Mouse (Mus musculus) c-Kit-negative CD71-positive TER-119-positive erythroid progenitor cells, embryonic 14.5 days (primary cell): Measurements from ENCODE around the gene Kirrel.
A peak's percentile ranks its signal among the peaks of the same experiment; 100 is the strongest.
"Not testable (repeated sequence)": the region's sequence is repeated elsewhere in the genome, so short reads cannot be mapped to it uniquely, and the experiment has no call there.

Experiments
- DNase-seq: peaks from one replicate; pipeline ENCODE4 v3.0.0-alpha.2; 2013; ENCODE audit warnings: low read depth, low spot score

Gene Kirrel

DNA sequence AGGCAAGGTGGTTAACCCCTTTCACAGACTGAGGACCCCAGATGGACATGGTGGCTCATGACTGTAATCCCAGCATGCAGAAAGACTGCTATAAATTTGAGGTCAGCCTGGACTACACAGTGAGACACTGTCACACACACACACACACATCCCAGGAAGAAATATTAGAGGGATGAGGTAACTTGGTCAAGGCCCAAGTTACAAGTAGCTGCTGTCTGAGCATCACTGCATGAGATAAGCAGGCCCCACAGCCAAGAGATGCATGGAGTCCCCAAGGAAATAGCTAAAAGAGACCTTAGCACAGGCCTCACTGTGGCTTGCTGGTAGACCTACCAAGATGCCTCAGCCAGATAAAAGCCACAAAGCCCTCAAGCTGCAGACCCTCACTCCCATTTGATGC is 39.6 kb downstream of the Kirrel start:
- no peak for DNase-seq

DNA sequence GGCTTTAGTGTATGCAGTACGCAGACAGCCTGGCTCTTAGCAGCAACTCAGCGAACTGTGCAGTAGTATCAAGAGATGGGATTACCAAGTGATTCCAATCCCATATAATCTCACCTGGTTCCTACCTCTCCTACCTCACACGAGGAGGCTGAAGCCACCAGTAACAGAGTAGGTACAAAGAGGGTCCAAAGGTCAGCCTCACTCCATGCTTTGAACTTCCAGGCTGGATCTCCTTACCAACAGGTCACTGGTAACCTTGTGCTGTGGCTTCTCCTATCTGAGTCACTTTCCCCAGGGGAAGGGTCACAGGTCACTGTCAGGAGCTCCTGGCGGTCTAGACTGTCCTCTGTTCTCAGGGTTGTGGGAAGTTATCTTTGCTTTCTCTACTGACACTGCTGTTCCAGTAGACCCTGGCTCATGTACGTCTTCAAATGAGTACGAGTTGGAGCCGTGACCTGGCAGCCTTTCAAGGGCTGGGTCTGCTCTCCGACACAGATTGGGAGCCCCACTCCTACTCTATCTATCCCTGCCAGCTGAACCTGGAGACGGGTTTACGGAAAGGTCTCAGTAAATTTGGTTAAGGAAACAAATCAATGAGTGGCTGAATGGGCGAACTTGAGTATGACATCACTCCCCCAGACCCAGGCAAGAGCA is 42.7 kb downstream of the Kirrel start:
- no peak for DNase-seq

DNA sequence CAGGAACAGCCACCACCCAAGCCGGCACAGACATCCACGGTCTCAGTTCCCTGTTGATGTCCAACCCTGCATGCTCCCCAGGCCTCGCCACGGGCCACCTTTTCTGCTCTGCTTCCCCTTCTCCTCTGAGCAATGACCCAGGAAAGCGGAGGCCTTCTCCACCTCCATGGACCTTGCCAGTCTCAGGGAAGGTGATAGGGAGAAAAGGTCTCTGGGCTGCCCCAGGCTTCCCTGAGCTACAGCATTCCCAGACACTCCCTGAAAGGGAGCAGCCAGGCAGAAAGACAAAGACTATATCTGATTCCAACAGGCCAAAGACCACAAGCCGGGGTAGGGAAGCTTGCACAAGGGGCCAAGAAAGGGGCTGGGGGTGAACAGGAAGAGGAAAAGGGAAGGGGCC is 43.6 kb downstream of the Kirrel start:
- no peak for DNase-seq

DNA sequence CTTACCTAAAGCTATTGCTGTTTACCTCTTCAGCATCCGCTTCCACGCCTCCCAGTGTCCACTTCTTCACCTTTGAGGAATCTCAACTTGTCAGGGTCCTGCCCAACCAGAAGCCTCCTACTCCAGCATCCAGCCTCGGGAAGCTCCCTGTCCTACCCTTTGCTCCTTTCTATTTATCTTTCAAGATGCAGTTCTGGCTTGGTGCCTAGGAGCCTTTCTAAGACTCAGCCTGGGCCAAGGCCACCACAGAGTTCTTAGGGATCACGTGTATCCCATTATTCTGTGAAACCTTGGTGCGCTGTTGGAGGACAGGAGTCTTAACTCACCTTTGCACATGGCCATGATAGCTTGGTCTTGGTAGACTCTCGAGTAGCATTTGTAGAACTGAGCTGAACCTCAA is 50.8 kb downstream of the Kirrel start:
- DNase-seq, result no peak

DNA sequence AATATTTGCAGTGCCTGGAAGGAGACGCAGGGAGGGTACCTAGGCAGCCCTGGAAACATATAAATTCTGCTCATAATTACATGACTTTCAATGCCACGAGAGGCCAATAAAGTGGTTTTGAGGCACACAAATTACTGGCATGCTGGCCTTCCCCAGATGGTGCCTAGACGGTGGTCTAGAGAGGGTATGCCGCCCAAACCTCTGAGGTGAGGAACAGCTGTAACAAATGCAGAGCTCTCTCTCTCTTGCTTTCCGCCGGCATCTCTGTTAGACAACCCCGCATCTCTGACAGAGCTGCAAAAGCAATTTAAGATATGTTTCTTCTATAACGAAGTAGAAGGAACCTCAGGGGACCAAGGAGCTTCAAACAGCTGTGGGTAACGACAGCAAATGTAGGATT is 56.3 kb downstream of the Kirrel start:
- no peak for DNase-seq

DNA sequence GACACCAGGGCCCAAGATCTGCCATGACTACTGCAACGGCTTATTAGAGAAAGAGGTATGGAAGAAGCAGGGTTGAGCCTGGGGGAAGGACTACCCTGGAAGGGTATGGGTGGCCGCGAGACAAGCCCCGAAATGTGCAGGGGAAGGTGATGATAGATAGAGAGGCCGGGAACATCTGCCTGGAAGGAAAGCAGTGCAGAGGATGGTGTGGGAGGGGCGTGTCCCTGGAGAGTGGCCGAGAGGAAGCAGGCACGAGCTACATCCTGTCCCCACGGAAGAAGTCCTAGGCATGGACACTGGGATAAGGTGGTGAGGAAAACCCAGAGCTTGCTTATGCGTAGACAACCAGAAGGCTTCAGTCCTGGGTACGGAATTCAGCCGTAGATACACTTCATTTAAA is 56.9 kb downstream of the Kirrel start:
- no peak for DNase-seq

DNA sequence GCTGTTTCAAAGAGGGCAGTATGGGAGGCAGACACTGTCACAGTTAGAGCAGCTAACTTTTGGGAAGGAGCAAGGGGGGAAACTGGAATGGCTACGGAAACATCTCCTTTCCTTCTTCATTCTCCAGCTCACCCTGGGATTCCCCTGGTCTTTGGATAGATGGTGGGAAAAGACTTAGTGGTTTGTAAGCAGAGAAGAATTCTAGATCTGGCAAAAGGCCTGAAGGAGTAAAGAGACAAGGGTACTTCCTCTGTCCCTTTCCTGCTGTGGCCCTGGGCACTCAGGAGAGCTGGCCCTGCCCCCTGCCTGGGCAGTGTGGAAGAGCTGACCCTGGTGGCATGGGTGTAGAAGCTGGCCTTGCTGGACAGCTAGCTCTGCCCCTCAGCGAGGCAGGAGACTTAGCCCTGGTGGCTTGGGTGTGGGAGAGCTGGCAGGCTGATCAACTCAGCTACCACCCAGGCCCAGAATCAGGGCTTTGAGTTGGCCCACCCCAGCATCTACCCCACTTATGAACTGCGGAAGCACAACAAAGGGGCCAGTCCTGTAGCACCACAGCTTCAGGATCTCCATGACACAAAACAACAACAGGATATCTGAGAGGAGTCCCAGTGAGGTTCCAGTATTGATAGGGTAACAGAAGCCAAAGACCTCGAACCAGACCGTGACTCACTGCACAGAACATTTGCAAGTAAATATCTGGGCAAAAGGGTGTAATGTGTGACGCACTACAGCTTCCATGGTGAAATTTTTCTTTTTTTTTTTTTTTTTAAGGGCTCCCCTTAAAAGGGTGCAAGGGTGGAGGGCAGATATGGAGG is 58.6 kb downstream of the Kirrel start:
- DNase-seq, result no peak

DNA sequence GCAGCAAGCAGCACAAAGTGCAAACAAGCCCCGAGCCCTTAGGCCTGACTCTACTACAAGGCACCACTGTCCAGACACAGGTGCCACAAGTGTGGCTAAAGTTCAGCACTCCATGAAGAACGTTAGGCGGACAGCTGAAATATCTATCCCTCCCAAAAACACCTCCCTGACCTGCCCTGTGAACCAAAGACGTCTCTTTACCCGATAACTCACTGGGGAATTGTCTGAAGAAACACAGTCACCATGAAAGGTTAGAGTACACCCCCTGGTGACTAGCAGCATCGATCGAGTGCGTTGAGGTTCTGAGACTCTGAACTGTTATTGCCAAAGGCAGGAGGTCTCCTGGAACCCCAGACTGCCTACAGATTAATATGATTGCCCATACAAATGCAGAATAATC is 59.3 kb downstream of the Kirrel start:
- no peak for DNase-seq

DNA sequence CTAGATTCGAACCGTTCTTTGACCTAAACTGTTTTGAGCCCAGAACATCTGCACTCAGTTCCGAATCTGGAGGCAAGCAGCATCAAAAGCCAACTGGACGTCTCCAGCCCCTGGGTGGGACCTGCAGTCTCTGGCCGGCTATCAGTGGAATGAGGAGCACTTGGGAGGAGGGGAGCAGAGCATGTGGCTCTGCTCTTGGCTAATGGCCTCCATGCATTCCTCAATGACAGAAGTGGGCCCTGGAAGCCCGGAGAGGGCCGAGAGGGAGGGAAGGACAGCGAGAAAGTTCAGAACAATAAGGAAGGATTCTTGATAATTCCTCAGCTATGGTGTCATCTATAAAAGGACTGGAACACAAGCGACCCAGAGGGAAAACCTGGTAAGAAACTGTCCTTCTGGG is 59.7 kb downstream of the Kirrel start:
- DNase-seq, result no peak

DNA sequence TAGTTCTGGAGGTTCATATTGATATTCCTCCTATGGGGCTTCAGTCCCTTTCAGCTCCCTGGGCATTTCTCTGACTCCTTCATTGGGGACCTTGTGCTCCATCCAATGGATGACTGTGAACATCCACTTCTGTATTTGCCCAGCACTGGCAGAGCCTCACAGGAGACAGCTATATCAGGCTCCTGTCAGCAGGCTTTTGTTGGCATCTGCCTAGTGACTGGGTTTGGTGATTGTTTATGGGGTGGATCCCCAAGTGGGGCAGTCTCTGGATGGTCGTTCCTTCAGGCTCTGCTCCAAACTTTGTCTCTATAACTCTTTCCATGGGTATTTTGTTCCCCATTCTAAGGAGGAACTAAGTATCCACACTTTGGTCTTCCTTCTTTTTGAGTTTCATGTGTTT is 60.7 kb downstream of the Kirrel start:
- DNase-seq, result not testable (repeated sequence)

DNA sequence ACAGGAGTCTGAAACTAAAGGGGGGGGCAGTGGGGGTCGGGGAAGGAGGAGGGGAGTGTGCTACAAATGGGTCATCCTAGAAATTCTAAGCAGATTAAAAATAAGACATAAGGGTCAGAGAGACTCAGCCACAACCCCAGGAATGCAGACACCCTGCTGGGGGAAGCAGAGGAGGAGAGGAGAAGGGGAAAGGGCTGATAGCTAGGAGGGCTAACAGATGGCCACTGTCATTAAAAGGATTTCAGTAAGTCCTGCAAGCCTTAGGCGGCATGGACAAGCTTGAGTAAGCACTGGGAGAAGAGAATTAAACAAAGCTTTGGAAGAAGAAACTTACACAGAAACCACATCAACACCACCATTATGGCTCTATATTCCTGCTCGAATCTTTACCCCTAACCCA is 62.3 kb downstream of the Kirrel start:
- DNase-seq, result no peak

DNA sequence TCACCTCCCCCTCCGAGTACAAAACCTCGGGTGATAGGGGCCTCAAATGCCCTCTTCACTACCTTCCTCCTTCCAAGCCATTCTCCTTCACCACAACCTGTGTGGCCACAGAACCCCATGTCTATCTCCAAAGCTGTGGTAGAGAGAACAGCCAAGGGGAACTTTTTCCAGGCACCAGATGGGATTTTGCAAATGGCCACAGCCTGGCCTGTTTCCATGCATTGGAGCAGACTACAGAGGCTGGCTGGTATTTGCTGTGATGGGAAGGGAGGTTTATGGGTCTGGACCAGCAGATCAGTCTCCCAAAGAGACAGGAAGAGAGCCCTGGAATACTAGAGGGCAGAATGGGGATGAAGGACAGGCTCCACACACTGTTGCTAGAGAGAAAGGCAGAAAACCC is 69.7 kb downstream of the Kirrel start:
- DNase-seq, result no peak

DNA sequence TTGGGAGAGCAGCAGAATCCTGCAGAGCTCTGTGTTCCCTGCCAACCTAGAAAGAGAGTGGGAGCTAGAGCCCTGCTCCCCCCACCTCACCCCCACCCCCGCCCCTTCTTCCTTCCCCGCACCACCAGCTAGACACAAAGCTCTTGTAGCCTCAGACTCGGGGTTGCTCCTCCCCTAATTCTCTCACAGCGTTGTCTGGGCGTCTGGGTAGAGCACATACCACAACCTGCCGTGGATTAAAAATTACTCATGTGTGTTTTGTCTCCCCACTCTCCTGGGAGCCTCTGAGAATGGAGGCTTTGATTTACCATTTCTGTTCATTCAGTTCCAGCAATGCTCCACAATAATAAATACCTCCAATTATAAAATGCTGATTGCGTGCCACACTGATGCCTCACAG is 72.2 kb downstream of the Kirrel start:
- DNase-seq, result no peak

DNA sequence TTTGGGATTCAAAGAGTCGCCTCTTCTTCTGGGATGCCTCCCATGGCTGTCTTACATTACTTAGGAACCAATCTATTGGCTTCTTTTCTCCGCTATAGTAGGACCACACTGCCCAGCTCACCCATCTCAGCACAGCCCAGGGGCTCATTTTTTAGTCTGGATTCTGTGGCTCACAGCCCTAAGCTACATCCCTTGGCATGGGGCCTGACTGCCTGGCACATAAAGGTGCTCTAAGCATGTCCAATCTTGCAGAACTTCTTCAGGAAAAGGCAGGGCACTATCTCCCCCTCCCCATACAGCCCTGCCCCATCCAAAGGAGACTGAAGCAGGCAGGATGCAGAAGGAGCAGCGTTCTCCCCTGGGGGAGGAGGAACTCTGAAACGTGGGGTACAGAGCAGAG is 73.6 kb downstream of the Kirrel start:
- DNase-seq, result no peak

DNA sequence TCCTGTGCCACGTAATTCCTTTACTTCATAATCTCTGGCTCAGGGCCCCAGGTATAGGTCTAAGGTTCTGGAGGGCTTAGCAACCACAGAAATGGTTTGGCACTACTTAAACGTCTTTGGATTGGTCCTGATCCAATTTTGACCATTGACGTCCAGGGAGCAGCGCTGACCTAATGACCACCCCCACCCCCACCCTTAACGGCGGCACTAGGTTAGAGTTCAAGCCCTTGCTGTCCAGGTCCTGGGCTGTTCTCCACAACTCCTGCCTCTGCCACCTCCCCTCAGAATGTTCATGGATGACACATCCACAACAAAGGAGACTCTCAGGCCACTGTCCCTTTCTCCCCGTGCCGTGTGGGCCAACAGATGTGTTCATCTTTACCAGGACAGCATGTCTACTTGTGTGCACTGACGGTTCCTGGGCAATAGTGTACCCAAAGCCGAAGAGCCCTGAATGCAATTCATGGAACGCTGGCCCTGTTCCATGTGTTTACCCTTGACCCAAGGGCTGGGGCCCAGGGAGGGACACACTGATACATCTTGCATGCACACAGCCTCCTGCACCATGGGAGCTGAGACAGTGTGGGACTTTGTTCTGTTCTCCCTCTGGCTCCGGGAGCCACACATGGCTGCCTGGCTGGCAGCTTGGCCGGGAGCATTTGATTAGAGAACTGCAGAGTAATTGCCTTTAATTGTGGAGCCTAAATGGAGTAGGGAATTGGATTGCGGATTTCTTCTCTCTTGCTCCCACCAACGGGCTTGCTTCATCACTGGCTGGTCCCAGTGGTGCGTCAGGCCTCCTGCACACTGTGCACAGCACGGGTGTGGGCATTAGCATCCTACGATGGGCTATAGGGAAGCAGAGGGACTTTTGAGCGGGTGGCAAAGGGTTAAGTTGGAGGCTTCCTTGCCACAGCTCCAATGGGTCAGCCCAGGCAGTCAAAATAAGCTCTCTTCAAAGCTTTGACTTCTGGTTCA is 76.3 kb downstream of the Kirrel start:
- DNase-seq, result no peak

DNA sequence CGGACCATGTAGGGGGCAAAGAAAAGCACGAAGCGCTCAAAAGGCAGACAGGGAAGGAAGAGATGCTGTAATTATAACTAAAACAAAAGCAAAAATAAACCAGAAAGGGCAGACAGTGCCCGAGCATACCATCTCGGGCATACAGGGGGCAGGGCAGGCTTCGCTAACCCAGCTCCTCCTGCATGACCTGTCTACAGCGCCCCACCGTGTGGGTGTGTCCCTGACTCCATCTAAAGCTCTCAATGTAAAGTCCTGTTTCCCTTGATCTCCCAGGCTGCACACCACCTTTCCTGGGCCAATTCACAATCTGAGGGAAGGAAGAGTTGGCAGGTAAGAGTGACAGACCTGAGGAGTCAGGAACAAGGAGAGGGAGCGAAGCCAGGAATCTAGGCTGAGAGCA is 77.3 kb downstream of the Kirrel start:
- DNase-seq, result no peak

DNA sequence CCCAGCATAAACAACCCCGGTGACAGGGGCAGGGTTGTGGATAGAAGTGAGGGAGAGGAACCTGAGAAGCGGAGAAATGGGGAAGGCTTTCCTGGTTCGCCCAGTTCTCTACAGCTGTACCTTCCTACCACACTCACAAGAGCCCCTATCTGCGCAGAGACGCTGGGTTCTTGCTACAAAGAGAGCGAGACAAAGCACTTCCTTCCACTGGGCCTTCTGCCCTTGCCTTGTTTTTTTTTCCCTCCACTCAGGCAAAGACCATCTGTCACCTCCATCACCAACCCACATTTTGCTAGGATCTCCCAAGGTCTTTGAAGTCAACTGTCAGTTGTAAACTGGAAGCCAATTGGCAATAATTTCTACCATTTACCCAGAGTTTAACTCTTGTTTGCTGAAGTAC is 80.8 kb downstream of the Kirrel start:
- no peak for DNase-seq

DNA sequence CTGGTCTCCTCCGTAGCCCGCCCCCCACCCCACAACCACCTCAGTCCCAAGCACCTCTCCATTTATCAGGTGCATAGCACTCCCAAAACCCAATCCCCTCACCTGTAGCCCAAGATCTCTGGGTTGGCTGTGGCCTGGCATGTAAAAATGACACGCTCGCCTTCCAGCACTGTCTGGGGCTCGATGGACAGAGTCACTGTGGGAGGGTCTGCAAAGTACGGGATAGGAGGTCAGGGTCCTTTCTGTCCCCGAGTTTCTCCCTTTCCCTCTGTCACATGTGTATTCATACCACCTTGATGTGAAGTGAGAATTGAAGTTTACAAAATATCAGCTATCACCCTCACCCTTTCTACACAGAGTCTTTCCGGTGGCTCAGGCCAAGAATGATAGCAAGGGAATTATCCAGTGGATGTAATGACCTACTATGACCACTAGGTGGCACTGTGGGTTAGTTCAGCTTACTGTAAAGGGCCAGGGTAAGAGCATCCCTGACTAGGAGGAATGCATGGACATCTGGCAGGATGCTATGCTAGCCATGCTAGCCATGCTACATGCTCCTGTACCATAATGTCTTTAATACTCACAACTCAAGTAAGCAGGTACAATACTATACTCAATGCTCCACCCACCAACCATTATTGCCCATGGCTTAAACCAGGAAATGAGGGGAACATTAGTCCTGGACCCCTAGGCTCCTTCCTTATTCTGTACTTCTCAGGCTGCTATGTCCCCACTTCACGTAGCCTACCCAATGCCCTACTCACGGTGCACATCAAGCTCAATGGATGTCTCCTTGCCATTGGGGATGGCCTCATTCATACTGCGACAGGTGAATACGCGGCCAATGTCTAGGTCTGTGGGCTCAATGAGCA is 84.6 kb downstream of the Kirrel start:
- peak; percentile 42 for DNase-seq

DNA sequence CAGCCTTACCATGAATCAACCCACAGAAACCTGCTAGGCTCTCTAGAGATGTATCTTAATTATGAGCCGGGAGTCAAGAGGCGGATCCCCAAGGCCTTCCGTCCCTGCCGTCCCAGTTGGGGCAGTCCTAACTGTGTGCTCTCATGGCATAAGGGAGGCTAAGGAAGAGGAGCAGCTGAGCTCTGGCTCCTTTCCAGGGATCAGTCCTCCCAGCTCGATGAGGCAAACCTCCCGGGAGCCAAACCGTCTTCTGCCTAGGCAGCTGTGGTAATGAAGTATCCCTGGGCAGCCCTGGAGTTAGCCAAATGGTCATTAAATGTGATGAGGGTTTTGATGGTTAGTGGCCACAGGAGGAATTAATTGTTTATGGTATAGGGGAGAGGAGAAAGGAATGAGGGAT is 87.4 kb downstream of the Kirrel start:
- DNase-seq, result no peak

DNA sequence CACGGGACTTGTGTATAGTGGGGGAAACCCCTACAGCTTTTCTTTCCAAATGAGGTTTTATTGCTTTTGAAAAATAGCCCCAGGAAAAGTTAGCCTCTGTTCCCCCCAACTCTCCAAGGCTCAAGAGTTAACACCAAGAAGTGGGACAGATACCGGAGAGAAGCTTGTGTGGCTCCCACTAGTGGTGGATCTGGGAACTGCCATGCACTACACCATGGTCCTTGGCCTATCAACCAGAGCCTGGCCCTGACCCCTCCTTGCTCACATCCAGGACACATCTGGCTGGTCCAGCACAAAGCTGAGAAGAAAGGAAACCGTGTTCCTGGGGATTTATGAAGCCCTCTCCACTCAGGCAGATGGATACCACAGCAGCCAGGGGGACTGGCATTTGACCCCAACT is 92.3 kb downstream of the Kirrel start:
- DNase-seq, result peak; percentile 8

DNA sequence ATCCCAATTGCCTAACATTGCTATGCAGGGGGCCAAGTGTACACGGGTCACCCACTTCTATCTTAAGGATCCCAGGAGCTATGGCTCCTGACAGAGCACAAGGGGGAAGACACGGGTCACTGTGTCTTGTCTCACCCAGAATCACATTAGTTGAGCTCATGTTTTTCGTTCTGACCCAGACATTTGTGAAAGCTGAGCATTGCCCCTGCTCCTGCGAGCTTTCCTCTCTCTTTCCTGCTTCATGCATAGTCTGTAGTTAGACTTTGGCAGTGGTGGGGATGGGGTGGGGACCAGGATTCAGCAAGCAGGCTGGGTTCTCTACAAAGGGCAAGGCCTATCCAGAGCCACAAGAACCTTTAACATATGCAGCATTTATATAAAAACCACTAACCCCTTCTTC is 94.8 kb downstream of the Kirrel start:
- no peak for DNase-seq
